Mouse (Mus musculus): Measurements from ENCODE around the gene Trip6.

GRCm38 (mm10) chr5:137293839-137294743, 20.1 kb downstream of the Trip6 start, which contains the start of gene Ufsp1:
- TF ChIP-seq POLR2A (IDR thresholded peaks at IDR 0.05; ENCODE audit: borderline replicate concordance, control insufficient read depth, low read depth, low read length), result peak; percentile 86; the same call in 1 of the 2 replicates
- no peak for TF ChIP-seq CTCF (IDR thresholded peaks at IDR 0.05; ENCODE audit: control insufficient read depth, insufficient read depth, low read length)

Data from bone marrow, adult 2 months (tissue).